ENCODE assay signal across 8 mouse cellular contexts in genomic region chr13:38204171-38204570, GRCm38 (mm10). TPM values are rescaled to one million over a fixed set of nuclear protein-coding genes. Genes with fewer than 3 reads are reported as not detected.
DNase-seq lines count a peak whose midpoint lies in the region; ATAC-seq and TF ChIP-seq lines count a peak whose summit lies in the region.

No protein-coding gene starts in this region.

- no peaks in the 10 kb centered on the region for H3K27me3 ChIP-seq in kidney, embryonic 15.5 days
- no peaks in the 10 kb centered on the region for H3K27me3 ChIP-seq in embryonic facial prominence, embryonic 11.5 days (ENCODE audit: control insufficient read depth, insufficient read depth, low read length)
- no peaks in the 10 kb centered on the region for H3K27me3 ChIP-seq in hindbrain, postnatal 0 days (ENCODE audit: insufficient read depth, low read length)
- H3K27me3 ChIP-seq in midbrain, embryonic 16.5 days (ENCODE audit: control insufficient read depth, insufficient read depth, low read depth, low read length): 0 out of 2 replicates have a peak, but pooled peaks cover 2% of the 10 kb centered on the region

- no peak for ATAC-seq in kidney, embryonic 15.5 days (replicated peaks; ENCODE audit: low FRiP score)
- no peak for ATAC-seq in embryonic facial prominence, embryonic 11.5 days (replicated peaks; ENCODE audit: insufficient number of reproducible peaks, low FRiP score, low TSS enrichment, low read depth)
- no peak for ATAC-seq in hindbrain, postnatal 0 days
- ATAC-seq in midbrain, embryonic 16.5 days: no peak

- H3K4me1 ChIP-seq in kidney, embryonic 15.5 days: peaks cover 17% of the 10 kb centered on the region
- H3K4me1 ChIP-seq in embryonic facial prominence, embryonic 11.5 days (ENCODE audit: control insufficient read depth, insufficient read depth, low read length): no peaks in the 10 kb centered on the region
- H3K4me1 ChIP-seq in hindbrain, postnatal 0 days (ENCODE audit: insufficient read depth, low read length): 0 out of 2 replicates have a peak, but pooled peaks cover 3% of the 10 kb centered on the region
- peaks cover 19% of the 10 kb centered on the region for H3K4me1 ChIP-seq in midbrain, embryonic 16.5 days (ENCODE audit: control insufficient read depth, insufficient read depth, low read length)

- H3K36me3 ChIP-seq in kidney, embryonic 15.5 days: 0 out of 2 replicates have a peak, but pooled peaks cover 4% of the 10 kb centered on the region
- no peaks in the 10 kb centered on the region for H3K36me3 ChIP-seq in embryonic facial prominence, embryonic 11.5 days (replicated peaks; ENCODE audit: control insufficient read depth, insufficient read depth, low read depth, low read length)
- H3K36me3 ChIP-seq in hindbrain, postnatal 0 days (ENCODE audit: insufficient read depth, low read length): no peaks in the 10 kb centered on the region
- no peaks in the 10 kb centered on the region for H3K36me3 ChIP-seq in midbrain, embryonic 16.5 days (ENCODE audit: control insufficient read depth, insufficient read depth, low read length)

- peak overlapping the region; percentile 66 for H3K4me2 ChIP-seq in kidney, embryonic 15.5 days
- peak overlapping the region; percentile 53; the same call in 1 of the 2 replicates for H3K4me2 ChIP-seq in embryonic facial prominence, embryonic 11.5 days (ENCODE audit: low read depth, low read length)
- peak overlapping the region; percentile 78 for H3K4me2 ChIP-seq in hindbrain, postnatal 0 days (ENCODE audit: low read depth, low read length)
- peak overlapping the region; percentile 67 for H3K4me2 ChIP-seq in midbrain, embryonic 16.5 days (ENCODE audit: low read length)

- whole genome bisulfite sequencing in kidney, embryonic 15.5 days: 48% methylated on average over 4 of the region's 4 CpGs
- 43% methylated on average over 2 of the region's 4 CpGs for WGBS in embryonic facial prominence, embryonic 11.5 days
- 63% methylated on average over 4 of the region's 4 CpGs for WGBS in hindbrain, postnatal 0 days
- 65% methylated on average over 4 of the region's 4 CpGs for WGBS in midbrain, embryonic 16.5 days

- no peak for TF ChIP-seq CTCF in hindbrain, postnatal 0 days (IDR thresholded peaks at IDR 0.05; ENCODE audit: low read depth)

- no peak for DNase-seq in kidney, adult 8-10 months
- DNase-seq in embryonic facial prominence, embryonic 11.5 days (ENCODE audit: low spot score): no peak
- DNase-seq in hindbrain, postnatal 0 days (ENCODE audit: low spot score): no peak
- DNase-seq in c-Kit-positive CD71-positive TER-119-positive erythroid progenitor cells, embryonic 14.5 days (ENCODE audit: low spot score): no peak
- DNase-seq in urinary bladder, postnatal 14 days (ENCODE audit: low spot score): no peak
- DNase-seq in cerebellum, postnatal 25 days: no peak

- peak overlapping the region; percentile 96 for H3K4me3 ChIP-seq in kidney, embryonic 15.5 days (replicated peaks)
- H3K4me3 ChIP-seq in embryonic facial prominence, embryonic 11.5 days (ENCODE audit: low read depth, low read length): peak overlapping the region; percentile 81; the same call in 1 of the 2 replicates
- peak overlapping the region; percentile 92 for H3K4me3 ChIP-seq in hindbrain, postnatal 0 days (ENCODE audit: low read length)
- H3K4me3 ChIP-seq in midbrain, embryonic 16.5 days (ENCODE audit: low read depth, low read length): peak overlapping the region; percentile 90

- no peak overlapping the region for H3K9ac ChIP-seq in kidney, embryonic 15.5 days
- H3K9ac ChIP-seq in embryonic facial prominence, embryonic 11.5 days (replicated peaks; ENCODE audit: low read length): no peak overlapping the region
- H3K9ac ChIP-seq in hindbrain, postnatal 0 days (replicated peaks; ENCODE audit: low read length): no peak overlapping the region
- no peak overlapping the region for H3K9ac ChIP-seq in midbrain, embryonic 16.5 days (ENCODE audit: low read depth, low read length)

- no peaks in the 10 kb centered on the region for H3K9me3 ChIP-seq in kidney, embryonic 15.5 days (replicated peaks)
- no peaks in the 10 kb centered on the region for H3K9me3 ChIP-seq in embryonic facial prominence, embryonic 11.5 days (replicated peaks; ENCODE audit: control insufficient read depth, low read length)
- no peaks in the 10 kb centered on the region for H3K9me3 ChIP-seq in hindbrain, postnatal 0 days (ENCODE audit: low read length)
- H3K9me3 ChIP-seq in midbrain, embryonic 16.5 days (replicated peaks; ENCODE audit: control insufficient read depth, low read length, poor library complexity, severe bottlenecking): no peaks in the 10 kb centered on the region

- H3K27ac ChIP-seq in kidney, embryonic 15.5 days: no peak overlapping the region
- H3K27ac ChIP-seq in embryonic facial prominence, embryonic 11.5 days (replicated peaks; ENCODE audit: low read depth, low read length): no peak overlapping the region
- H3K27ac ChIP-seq in hindbrain, postnatal 0 days: no peak overlapping the region
- no peak overlapping the region for H3K27ac ChIP-seq in midbrain, embryonic 16.5 days (ENCODE audit: low read length)

RNA-seq across cellular contexts. Expression of gene Snrnp48, which starts 0.6 kb away (rescaled TPM):
- polyA plus RNA-seq in kidney, embryonic 15.5 days (2015; fragmentation: Nextera tagmentation; extraction: Ambion mirVana): 40.2 and 41.2 TPM in 2 replicates
- 35.7 and 42.3 TPM in 2 replicates for polyA plus RNA-seq in embryonic facial prominence, embryonic 11.5 days (2014; fragmentation: Nextera tagmentation; extraction: Ambion mirVana)
- total RNA-seq in hindbrain, postnatal 0 days (2014; rRNA removed): 7.8 and 10.4 TPM in 2 replicates
- polyA plus RNA-seq in hindbrain, postnatal 0 days (2015; fragmentation: Nextera tagmentation; extraction: Ambion mirVana): 17.7 and 23.0 TPM in 2 replicates
- 25.7 and 28.2 TPM in 2 replicates for polyA plus RNA-seq in midbrain, embryonic 16.5 days (2015; fragmentation: Nextera tagmentation; extraction: Ambion mirVana)

RNA-seq across cellular contexts. Expression of gene Dsp, which starts 53.1 kb away (rescaled TPM):
- 5.1 TPM in 2 replicates for polyA plus RNA-seq in kidney, embryonic 15.5 days (2015; fragmentation: Nextera tagmentation; extraction: Ambion mirVana)
- 5.7 and 6.1 TPM in 2 replicates for polyA plus RNA-seq in embryonic facial prominence, embryonic 11.5 days (2014; fragmentation: Nextera tagmentation; extraction: Ambion mirVana)
- total RNA-seq in hindbrain, postnatal 0 days (2014; rRNA removed): 0.58 and 0.73 TPM in 2 replicates
- polyA plus RNA-seq in hindbrain, postnatal 0 days (2015; fragmentation: Nextera tagmentation; extraction: Ambion mirVana): 0.28 and 0.35 TPM in 2 replicates
- polyA plus RNA-seq in midbrain, embryonic 16.5 days (2015; fragmentation: Nextera tagmentation; extraction: Ambion mirVana): 0.11 and 0.14 TPM in 2 replicates
